Mouse (Mus musculus): ENCODE data around the gene Kcnq5.
"Not testable (repeated sequence)": the region's sequence is repeated elsewhere in the genome, so short reads cannot be mapped to it uniquely, and the experiment has no call there.

The Kcnq5 gene

DNA sequence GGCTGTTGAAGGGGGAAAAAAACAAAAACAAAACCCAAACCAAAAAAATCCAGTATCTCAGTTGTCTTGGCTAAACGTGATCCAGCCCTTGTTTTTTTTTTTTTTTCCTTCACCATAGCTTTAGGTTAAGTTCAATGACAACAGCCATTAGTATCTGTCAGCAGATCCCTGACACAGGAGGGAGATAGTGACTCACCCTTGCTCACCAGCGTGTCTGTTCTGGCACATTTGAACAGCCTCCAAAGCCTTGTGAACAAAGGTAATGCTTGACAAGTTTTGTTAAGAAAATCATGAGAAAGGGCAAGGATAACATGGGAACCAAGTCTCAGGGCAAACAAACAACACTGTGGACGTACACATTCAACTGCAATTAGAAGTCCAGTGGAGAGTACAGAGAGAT, 123.2 kb downstream of the Kcnq5 start:
- DNase-seq (ENCODE audit: low spot score in 2 of 2): no peak

DNA sequence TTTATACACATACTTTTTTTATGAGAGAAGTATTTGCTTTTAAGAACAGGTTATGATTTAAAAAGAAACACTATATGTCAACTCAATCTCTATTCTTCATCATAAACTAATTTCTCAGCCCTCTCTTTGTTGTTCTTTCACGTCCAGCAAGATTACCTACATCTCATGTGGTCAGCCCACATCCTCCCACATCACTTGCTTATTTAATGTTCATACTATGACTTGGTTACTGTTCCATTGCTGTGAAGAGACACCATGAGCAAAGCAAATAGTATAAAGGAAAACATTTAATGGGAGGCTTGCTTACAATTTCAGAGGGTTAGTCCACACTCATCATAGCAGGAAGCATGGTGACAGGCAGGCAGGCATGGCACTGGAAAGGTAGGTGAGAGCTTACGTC, 124.4 kb downstream of the Kcnq5 start:
- DNase-seq (ENCODE audit: low spot score in 2 of 2): peak in 1 of 2 experiments; percentile 22

DNA sequence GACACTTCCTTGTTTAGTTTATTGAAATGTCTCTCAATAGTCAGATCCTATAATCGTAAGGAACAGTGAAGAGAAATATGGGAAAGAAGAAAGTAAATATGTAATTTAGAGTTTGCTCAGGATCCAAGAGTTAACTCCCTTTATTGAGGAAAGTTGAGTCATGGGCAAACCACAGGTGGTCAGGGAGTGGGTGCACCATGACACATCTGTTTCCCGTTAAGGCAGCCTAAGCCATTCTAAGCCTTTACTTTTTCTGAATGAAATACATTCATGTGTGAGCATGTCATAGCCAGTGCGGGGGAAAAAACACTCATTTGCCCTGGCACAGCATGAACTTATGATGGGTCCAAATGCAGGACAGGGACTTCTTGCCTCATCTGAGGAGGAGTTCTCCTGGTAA, 125.4 kb downstream of the Kcnq5 start:
- no peak for DNase-seq (ENCODE audit: low spot score in 2 of 2)

DNA sequence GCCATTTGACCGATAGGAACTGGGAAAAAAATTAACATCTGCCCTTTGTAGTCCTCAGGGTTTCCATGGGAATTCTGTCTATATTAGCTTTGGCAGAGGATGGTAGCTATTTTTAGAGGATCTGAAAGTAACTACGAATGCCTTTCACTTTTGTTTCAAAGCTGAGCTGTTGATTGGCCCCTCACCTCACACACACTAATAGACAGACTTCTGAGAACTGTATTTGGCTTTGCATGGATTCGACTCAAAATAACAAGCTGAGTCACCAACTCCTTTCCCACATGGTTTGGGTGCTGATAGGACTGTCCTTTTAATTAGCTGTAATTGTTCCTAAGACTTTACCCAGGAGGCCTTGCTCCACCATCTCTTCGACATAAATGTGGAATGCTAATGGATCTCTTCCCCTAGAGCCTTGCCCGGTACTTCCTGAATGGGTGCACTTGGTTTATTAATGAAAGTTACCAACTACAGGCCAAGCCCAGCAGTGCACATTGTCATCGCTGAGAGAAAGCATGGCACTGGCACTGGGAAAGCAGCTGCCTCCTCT, 131.8 kb downstream of the Kcnq5 start:
- no peak for DNase-seq (ENCODE audit: low spot score in 2 of 2)

DNA sequence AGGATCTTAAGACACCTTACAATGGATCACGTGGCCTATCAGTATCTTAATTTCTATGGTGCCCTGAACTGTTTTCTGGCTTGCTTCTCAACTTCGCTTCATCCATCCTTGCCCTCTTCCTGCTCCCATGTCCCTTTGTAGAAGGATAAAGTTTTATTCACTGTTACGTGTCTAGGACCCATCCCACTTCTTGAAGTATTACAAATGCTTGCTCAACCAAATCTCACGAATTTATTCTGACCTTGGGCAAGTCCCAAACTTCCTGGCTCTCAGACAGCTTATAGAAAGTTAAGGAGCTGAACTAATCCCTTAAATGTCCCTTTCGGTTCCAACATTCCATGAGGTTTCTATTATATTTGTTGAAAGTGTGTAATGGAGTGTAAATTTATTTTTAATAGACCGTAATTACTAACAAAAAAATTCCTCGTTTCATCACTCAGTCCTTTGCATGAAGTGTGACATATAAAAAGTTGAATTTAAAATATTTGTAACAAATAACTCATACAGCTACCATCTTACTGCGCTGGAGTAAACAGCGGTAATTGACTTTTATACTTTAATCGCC, 141.6 kb downstream of the Kcnq5 start:
- DNase-seq (ENCODE audit: low spot score in 2 of 2): no peak

DNA sequence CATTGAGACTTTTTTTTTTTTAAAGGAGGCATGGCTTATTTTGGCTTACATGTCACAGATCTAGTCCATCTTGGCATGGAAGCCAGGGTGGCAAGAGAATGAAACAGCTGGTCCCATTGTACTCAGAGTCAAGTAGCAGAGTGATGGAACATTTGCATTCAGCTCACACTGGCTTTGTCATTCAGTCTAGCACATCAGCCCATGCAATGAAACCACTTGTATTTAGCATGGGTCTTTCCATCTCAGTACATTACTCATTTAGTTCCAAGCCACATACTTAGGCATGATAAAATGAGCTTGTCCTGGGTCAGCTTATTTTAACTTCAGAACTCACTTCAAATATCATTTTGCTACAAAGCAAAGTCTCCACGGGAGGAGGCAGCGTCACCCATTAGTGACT, 156.7 kb downstream of the Kcnq5 start:
- no peak for DNase-seq (ENCODE audit: low spot score in 2 of 2)

DNA sequence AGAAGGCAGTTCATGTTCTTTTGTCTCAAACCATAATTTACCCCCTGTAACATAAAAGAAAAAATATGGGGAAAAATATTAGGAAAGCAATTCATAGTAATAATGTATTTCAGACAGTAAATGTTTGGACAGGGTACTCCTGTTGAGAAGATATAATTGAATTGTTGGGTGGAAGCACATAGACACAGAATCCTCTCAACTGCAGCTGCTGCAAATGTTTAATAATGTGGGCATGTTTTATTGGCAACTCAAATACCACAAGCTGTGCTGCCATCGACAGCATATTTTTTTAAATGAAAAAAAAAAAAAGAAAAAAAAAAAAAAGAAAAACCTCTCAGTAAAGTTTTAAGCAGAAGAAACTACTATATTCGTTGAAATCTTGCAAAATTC, 157.3 kb downstream of the Kcnq5 start:
- no peak for DNase-seq (ENCODE audit: low spot score in 2 of 2)

DNA sequence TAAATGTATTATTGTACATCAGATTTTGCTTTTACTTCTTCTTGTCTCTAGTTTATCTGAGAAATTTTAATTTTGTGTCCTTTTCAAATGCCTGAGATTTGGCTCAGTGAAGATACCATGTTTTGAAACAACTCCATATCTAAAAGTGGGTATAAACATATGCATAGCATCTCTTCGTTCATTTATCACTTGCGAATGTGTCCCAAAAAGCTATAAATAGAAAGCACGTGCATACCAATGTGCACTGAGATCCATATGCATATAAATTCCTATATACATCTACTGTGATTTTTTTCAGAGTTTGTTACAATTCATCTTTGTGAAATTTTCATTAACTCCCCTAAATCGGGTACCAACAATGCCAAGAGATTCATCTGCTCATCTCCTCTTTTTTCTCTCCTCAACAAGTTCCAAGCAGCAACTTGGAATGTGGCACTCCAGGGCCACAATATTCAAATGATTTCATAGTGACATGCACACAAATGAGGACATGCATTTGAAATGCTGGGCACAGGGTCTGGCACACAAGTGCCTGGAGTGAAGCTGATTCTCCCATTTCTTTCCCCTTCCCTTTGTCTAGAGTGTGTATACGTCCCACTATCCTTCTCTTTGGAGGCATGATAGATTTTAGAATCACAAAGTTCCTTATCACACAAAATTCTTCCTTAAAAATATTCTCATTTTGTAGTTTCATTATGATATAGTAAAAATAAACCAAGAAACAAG, 157.8 kb downstream of the Kcnq5 start:
- no peak for DNase-seq (ENCODE audit: low spot score in 2 of 2)

DNA sequence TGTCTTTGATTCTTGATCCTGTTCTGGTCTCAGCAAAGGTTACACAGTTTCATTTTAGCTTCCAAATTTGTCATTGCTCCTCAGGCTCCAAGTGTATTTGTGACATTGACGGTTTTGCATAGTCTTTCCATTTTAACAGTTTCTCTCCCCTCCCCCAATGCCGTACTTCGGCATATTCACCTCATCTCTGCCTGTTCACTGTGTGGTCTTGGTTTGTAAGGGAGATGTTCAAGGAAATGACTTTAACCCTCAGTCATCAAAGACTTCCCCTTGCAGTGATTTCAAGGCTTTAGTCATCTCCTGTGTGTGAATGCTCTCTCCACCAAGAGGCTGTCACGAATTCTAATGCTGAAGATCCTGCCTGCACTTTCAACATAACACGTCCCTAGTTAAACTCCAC, 181.0 kb downstream of the Kcnq5 start:
- no peak for DNase-seq (ENCODE audit: low spot score in 2 of 2)

DNA sequence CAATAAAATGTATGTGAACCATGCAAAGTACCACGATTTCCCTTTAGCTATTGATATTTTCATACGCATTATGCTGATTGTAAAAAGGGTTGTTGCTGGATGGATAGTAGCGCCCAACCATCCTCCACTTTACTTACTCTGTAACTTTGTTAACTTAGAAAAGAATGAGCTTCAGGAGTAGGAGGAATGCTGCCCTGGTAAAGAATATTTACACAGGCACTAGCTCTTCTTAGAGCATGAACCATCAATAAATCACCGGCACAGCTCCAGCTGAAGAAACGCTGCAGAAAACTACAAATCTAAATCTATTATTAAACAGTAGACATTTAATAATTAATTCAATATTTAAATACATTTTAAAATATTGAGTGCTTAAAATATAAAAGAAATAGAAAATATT, 184.2 kb downstream of the Kcnq5 start:
- no peak for DNase-seq (ENCODE audit: low spot score in 2 of 2)

DNA sequence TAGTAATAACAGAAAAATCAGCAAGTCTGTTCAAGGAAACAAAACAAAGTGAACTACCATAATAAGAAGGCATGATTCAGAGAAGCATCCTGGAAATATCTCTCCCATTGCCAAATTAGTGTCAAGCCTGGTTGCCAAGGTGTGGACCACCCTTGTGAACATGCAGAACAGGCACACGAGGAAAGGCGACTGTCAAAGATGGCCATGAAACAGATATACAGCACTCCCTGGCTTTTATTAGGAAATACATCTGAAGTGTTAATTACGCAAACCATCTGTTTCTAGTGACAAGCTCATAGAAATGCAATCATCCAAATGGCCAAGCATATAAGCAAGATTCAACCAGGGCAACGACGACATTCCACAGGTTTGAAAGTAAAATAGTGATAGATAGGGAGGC, 187.8 kb downstream of the Kcnq5 start:
- DNase-seq (ENCODE audit: low spot score in 2 of 2): no peak

DNA sequence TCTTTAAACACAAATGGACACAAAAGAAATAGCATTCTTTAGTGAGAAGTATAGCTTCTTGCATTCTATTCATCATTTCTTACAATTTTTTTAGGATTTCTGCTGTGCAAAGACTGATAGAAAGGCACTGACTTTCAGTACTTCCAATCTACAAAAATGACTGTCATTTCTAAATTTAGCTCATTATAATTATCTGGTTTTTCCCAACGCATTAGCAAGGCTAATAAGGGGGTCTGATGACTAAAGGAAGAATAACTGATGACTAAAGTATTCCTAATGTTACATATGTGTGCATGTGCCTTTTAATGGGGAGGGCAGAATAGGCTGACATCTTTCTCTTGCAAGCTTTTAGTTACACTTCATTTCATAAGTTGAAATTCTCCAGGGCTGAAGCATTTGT, 191.2 kb downstream of the Kcnq5 start:
- no peak for DNase-seq (ENCODE audit: low spot score in 2 of 2)

DNA sequence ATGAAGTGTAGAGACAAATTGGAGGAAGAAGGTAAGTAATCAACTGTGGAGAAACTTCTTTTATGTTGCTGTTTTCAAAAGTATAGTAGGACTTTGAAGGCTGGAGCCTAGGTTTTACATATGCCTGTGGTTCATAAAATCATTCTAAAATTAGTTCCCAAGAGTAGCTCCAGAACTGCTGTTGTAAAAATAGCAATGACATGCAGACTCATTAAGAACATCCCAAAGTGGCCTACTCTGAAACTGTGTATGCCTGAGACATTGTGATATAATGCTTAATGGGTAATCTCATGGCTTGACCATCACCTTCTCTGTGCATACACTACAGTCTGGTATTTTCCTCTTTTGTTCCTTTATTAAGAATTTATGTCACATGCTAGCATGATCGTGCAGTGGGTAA, 212.4 kb downstream of the Kcnq5 start:
- DNase-seq (ENCODE audit: low spot score in 2 of 2): no peak

DNA sequence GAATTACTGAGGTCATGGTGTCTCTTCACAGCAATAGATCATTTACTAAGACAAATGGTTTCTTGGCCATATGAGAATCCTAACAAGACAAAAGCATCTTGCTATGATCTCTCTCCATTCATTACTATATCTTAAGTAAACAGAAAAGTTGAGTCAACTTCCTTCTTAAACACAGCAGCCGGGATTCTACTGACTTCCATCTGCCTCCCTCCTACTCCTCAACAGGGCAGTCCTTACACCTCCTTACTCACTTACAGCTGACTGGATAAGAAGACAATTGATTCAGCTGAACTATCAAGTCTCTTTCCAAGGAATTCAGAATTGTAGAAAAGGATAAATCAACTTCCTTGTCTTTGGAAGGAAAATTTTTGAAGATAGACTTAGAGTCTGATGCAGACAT, 232.6 kb downstream of the Kcnq5 start:
- no peak for DNase-seq (ENCODE audit: low spot score in 2 of 2)

DNA sequence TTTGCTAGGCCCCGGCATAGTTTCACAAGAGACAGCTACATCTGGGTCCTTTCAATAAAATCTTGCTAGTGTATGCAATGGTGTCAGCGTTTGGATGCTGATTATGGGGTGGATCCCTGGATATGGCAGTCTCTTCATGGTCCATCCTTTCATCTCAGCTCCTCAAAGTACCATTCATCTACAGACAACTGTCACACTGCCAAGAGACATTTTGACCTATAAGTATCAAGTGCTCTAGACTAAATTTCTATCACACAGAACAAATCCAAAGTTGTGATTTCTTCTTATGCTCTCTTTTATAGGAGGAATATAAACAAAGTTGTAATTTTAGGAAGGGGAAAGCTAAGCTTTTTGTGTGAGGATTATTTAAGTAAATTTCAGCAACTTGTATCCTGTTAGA, 238.5 kb downstream of the Kcnq5 start:
- not testable (repeated sequence) for DNase-seq (ENCODE audit: low spot score in 2 of 2)

DNA sequence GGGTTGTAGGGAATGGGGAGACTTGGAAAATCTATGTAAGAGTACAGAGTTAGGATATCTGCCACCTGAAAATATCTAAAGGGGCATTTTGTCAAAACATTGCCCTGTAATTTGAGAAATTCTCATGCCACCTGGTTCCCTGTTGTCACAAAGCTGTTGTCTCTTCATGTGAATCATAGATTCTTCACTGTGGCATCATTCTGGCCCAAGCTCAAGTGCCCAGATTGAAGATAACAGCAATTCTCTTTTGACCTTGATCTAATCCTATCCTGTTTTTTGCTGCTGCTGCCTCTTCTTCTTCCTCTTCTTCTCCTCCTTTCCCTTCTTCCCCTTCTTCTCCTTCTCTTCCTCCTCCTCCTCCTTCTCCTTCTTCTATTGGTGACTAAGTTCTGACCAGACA, 240.5 kb downstream of the Kcnq5 start:
- no peak for DNase-seq (ENCODE audit: low spot score in 2 of 2)

DNA sequence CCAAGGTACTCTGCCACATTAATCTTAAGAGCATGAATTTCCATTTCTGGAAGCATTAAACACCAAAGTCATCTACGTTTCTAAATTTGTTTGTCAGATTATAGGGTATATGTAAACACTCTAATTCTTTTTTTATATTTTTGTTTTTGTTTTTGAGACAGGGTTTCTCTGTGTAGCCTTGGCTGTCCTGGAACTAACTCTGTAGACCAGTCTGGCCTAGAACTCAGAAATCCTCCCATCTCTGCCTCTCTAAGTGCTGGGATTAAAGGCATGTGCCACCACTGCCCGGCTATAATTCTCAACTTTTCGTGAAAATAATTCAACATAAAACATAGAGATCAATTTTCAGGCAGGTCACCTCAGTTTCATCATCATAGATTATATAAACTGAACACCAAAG, 246.9 kb downstream of the Kcnq5 start:
- no peak for DNase-seq (ENCODE audit: low spot score in 2 of 2)

DNA sequence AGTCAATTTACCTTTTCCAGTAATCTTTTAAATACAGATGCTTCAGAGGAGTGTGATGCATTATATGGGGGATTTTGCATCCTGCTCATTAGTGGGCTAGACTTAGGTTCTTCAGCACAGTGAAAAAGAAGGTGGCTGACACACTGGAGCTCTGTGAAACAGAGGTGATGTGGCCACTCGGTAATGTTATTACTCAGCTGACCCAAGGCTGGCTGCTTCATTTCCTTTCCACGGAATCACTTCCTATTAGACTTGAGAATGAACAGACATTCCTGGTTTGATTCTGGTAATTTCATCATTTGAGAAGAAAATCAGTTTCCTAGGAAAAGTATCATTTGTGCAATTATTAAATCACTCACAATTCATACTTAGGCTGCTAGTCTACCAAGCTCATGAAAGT, 249.0 kb downstream of the Kcnq5 start:
- no peak for DNase-seq (ENCODE audit: low spot score in 2 of 2)

DNA sequence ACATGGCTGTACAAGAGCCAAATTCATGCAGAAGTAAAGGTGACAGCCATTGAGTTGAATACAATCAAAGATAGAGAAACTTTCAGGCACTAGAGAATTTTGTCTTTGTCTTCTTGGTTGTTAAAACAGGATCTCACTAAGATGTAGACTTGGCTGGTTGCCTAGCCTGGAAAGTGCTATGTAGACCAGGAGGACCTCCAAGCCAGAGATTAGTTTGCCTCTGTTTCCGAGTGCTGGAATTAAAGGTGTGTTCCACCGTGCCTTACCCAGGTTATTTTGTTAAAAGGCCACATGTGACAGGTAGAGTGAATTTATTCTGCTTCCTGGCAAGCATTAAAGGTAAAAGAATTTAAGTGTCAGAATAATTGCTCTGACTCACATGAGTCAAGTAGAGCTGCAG, 271.3 kb downstream of the Kcnq5 start:
- no peak for DNase-seq (ENCODE audit: low spot score in 2 of 2)

DNA sequence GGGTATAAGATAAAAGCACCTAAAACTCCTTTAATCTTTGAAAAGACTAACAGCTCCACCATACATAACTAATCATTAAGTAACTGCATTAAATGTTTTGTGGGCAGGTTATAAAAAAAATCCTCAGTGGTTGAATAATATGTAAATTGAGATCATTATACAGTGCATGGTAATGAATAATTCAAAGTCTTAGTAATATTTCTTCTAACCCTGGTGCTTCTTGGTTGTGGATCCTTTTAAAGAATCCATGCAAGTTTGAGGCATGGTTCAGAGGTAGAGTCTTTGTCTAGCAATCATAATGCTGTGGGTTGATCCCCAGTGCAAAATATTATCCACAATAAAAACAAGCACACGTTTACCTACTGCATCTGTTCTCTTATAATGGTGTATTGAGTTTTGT, 272.8 kb downstream of the Kcnq5 start:
- DNase-seq (ENCODE audit: low spot score in 2 of 2): no peak

DNA sequence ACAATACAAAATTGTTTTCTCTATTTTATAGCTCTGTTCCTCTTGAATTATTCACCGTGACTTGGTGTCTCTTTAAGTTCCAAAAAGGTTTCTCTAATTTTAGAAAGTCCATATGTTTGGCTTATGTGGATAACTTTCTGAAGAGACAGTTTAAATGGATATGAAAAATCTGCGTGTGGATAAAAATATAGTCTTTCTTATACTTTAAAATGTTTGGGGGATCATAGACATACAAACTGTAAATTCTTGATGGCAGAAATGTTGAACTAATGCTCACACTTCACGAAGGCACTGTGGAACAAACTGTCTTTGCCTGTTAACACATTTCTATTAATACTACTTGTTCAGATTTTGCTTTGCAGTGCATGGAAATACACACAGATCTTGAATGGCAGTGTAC, 277.3 kb downstream of the Kcnq5 start:
- no peak for DNase-seq (ENCODE audit: low spot score in 2 of 2)

DNA sequence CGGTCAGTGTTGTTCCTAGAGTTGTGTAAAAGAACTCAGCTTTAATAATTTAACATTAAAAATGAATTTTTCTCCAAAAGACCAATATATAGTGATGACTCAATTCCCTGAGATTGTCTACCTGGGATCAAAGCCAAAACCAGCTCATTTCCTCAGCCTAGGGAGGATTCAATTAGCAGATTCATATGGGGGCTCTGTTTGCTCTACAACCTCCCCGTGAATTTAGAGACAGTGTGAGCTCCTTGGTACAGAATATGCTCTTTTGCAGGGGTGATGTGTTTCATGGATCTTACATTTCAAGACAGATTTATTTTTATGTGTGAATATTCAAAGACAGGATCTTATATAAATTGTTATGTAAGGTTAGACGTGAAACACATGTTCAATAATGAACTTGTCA, 284.9 kb downstream of the Kcnq5 start:
- DNase-seq (ENCODE audit: low spot score in 2 of 2): no peak

DNA sequence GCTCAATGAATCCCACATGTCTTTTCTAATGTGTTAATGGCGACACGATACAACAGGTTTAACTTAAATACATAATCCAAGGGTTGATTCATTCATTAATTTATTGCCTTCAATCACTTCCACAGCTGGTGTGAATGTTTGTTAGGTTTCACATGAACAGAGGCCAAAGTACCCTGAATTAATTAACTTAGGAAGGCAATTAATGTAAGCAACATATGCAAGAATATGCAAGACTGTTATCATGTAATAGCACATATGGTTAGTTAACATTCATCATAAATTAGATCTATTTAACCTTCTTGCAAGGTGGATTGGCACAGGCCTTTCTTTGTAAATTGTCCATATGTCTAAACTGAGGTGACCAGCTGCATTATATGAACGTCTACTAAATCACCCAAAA, 300.9 kb downstream of the Kcnq5 start:
- no peak for DNase-seq (ENCODE audit: low spot score in 2 of 2)

DNA sequence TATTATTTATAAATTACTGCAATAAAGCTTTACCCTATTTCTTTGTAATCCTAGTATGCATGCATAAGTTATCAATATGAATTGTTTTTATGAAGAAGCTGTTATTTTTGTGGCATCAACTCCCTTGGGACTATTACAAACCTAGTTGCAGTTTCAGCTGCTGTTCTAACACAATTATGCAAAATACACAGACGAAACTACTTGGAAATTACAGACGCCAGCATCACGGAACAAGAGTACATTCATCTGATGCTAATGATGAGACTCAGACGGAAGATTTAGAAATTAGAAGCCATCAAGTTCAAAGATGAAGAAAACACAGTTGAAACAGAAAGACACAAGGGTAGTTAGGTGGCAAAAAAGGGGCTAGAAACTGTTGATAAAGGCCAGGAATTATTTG, 310.9 kb downstream of the Kcnq5 start:
- no peak for DNase-seq (ENCODE audit: low spot score in 2 of 2)
